Mouse (Mus musculus) left cerebral cortex, adult 8-10 months (tissue): ENCODE results near the gene Nupr1. TPM values are rescaled to one million over a fixed set of nuclear protein-coding genes. Genes with fewer than 3 reads are reported as not detected.

Source experiments
- DNase-seq, 2 experiments: peaks; one replicate each; pipeline ENCODE4 v3.0.0; 2022; ENCODE audit warnings: low spot score in 2 of 2
- microRNA-seq, 2 experiments: library from miRNA; unstranded; fragments of <30 nt; microRNA quantifications; one replicate each; pipeline ENCODE4 v1.2.0; 2022
- total RNA-seq, 4 experiments: library from RNA; stranded (reverse); gene quantifications; 2 replicates each; pipeline ENCODE4 v1.2.4; 2022

Nupr1 gene
- total RNA-seq, 4 experiments from 2014 or later = 15.3 to 22.6 (median 17.7) TPM

- no peak for DNase-seq
These were observed 31.7 kb downstream of the Nupr1 start for GRCm38 (mm10) chr7:126598919-126599318.

DNA sequence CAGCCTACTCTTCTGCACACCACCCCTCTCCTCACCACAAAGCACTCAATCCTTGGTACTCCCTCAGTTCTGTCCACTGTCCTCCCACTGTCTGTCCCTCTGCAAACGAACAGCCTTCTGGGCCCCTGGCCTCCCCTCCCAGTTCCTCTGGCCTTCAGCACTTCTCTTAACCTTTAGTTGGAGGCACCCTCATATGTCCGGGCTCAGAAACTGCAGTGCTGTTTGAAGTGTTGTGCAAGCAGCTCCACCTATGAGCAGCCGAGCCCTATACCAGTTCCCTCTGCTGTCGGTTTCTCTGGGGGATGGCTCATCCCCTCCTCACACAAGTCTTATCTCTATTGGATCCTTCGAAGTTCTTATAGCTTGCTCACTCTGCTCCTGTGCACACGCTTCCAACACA, 34.2 kb downstream of the Nupr1 start:
- no peak for DNase-seq

DNA sequence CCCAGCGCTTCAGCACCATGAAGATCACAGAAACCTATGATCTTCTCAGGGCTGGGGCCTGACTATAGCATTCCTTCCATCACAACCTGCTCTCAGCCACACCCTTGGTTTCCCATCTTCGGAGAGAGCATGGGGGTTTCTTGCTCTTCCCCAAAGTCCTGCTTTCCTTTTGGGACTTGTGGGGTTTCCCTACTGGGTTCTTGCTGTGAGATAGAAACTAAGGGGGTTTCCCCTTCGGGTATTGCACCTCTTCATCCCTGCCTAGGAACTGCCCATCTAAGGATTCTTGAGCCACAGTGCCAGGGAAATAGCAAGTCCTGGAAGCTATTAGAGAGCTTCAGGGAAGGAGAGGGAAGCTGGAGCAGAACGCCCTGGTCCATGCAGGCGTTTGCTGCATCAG, 34.8 kb downstream of the Nupr1 start:
- DNase-seq = no peak

- no peak for DNase-seq
These were observed 35.6 kb downstream of the Nupr1 start, which contains the start of gene Il27 for GRCm38 (mm10) chr7:126594862-126595561. Gene Il27, minus strand, starts transcription at chr7:126594941.

GRCm38 (mm10) chr7:126587779-126588178, 42.9 kb downstream of the Nupr1 start:
- no peak for DNase-seq

DNA sequence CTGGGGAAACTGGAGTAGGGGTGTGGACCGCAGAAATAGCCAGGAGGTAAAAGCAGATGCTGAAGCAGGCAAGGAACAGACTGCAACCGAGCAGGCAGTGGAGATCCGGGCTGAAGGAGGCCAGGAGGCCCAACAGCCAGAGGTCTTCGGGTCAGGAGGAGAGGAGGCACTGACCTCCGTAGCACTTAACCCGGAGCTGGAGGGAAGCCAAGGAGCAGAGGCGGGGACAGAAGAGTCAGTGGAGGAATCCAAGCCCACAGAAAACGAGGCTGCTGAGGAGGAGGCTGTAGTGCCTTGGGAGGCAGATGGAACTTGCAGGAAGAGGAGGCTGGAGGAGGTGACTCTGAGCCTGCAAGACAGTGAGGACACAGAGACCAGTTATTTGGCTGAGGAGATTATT, 43.8 kb downstream of the Nupr1 start:
- no peak for DNase-seq

GRCm38 (mm10) chr7:126585717-126586116, 44.9 kb downstream of the Nupr1 start, which contains the start of gene Cln3:
Gene Cln3, minus strand, starts transcription at chr7:126585817.
- no peak for DNase-seq

- no peak for DNase-seq
These were observed 46.1 kb downstream of the Nupr1 start, which contains the start of gene Apobr for GRCm38 (mm10) chr7:126584506-126584977. Gene Apobr, plus strand, starts transcription at chr7:126584942.

GRCm38 (mm10) chr7:126583761-126584160, 46.9 kb downstream of the Nupr1 start:
- no peak for DNase-seq

- DNase-seq = peak; percentile 72 to 91
These were observed 47.4 kb downstream of the Nupr1 start for GRCm38 (mm10) chr7:126583251-126583709.

- no peak for DNase-seq
These were observed 47.9 kb downstream of the Nupr1 start for GRCm38 (mm10) chr7:126582759-126583158.

DNA sequence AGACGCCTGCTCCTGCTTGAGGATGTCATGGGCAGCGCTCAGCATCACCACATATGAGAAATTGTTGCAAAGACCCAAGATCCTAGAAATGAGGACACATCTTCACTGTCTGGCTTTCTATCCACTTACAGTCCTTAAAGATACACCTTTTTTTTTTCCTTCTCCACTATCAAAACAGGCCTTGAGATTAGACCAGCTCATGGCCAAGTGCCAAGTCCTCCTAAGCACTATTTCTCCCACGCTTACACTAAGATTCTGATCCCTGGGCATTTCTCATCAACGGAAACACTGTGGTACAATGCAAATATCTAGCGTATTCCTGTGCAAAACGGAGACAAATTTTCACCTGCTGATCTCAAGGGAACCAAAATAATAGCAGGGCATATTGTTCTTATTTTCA, 49.0 kb downstream of the Nupr1 start:
- no peak for DNase-seq

DNA sequence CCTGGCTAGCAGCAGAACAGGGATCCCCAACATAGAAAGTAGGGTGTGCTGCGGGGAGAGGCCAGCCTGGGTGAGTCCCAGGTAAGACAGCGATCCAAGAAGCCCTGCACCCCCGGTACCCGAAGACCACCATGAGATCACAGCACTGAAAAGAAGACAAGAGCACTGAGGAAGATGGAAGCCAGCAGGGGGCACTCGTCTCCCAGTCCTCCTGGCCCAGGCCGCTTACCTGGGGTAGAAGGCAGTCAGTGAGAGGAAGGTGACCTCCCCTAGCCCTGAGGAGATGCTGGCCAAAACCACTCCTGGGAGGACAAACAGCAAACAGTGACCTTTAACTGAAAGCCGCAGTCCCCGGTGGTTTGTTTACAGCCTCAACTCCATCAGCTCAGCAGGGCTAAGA, 51.5 kb downstream of the Nupr1 start:
- DNase-seq = no peak

GRCm38 (mm10) chr7:126576946-126577345, 53.7 kb downstream of the Nupr1 start:
- no peak for DNase-seq

Small RNAs within 50 kb of the gene (microRNA-seq; reads per million reads assigned to microRNA genes)
- 3.2 to 5.7 reads per million in 2 experiments for gene Mir7059

Other genes with a start within 250 kb of the Nupr1 start
- gene Nfatc2ip, start 234.1 kb downstream of the Nupr1 start, total RNA-seq = 1 to 10 TPM; 4.4 to 6.4 (median 5.3) TPM
- not detected for gene Cd19, start 216.0 kb downstream of the Nupr1 start, total RNA-seq
- gene Rabep2, start 202.1 kb downstream of the Nupr1 start, total RNA-seq = 10 to 100 TPM; 12.0 to 16.0 (median 13.7) TPM
- gene Atp2a1, start 167.8 kb downstream of the Nupr1 start, total RNA-seq = 1 to 10 TPM in 3 of 4 experiments, under 1 TPM in 1; 0.95 to 9.4 (median 5.3) TPM
- 10 to 100 TPM; 64.2 to 70.0 (median 67.1) TPM for gene Sh2b1, start 155.4 kb downstream of the Nupr1 start, total RNA-seq
- gene Tufm, start 143.5 kb downstream of the Nupr1 start, total RNA-seq = 10 to 100 TPM; 77.6 to 99.8 (median 84.1) TPM
- gene Atxn2l, start 127.4 kb downstream of the Nupr1 start, total RNA-seq = 100 to 1,000 TPM in 3 of 4 experiments, 10 to 100 TPM in 1; 98.1 to 122 (median 112) TPM
- gene Eif3c, start 64.5 kb downstream of the Nupr1 start, total RNA-seq = 100 to 1,000 TPM; 173 to 189 (median 180) TPM
- gene Apobr, start 45.9 kb downstream of the Nupr1 start, total RNA-seq = 1 to 10 TPM in 2 of 4 experiments, under 1 TPM in 2; 0.63 to 1.4 (median 1.0) TPM
- 10 to 100 TPM; 28.5 to 49.0 (median 38.7) TPM for gene Cln3, start 45.0 kb downstream of the Nupr1 start, total RNA-seq
- gene Il27, start 35.9 kb downstream of the Nupr1 start, total RNA-seq = not detected
- 10 to 100 TPM; 28.4 to 39.0 (median 33.6) TPM for gene Sgf29, start 18.4 kb upstream of the Nupr1 start, total RNA-seq
- gene Sult1a1, start 45.6 kb upstream of the Nupr1 start, total RNA-seq = 1 to 10 TPM; 6.3 to 9.0 (median 7.9) TPM
- 10 to 100 TPM; 82.1 to 97.0 (median 90.2) TPM for gene Bola2, start 64.5 kb upstream of the Nupr1 start, total RNA-seq
- 10 to 100 TPM; 17.1 to 23.0 (median 19.6) TPM for gene Slx1b, start 64.9 kb upstream of the Nupr1 start, total RNA-seq
- gene Coro1a, start 76.9 kb upstream of the Nupr1 start, total RNA-seq = 100 to 1,000 TPM; 132 to 162 (median 149) TPM
- 100 to 1,000 TPM; 183 to 207 (median 190) TPM for gene Mapk3, start 128.7 kb upstream of the Nupr1 start, total RNA-seq
- gene Gdpd3, start 135.5 kb upstream of the Nupr1 start, total RNA-seq = 1 to 10 TPM; 1.4 to 3.3 (median 2.3) TPM
- gene Ypel3, start 146.1 kb upstream of the Nupr1 start, total RNA-seq = 100 to 1,000 TPM; 256 to 289 (median 278) TPM
- gene Tbx6, start 150.6 kb upstream of the Nupr1 start, total RNA-seq = under 1 TPM; 0.63 to 1.00 (median 0.84) TPM
- 10 to 100 TPM; 48.2 to 56.0 (median 51.2) TPM for gene Ppp4c, start 161.6 kb upstream of the Nupr1 start, total RNA-seq
- gene Fam57b, start 166.8 kb upstream of the Nupr1 start, total RNA-seq = 10 to 100 TPM; 58.1 to 63.4 (median 59.6) TPM
- gene 4930451I11Rik, start 200.8 kb upstream of the Nupr1 start, total RNA-seq = 1 to 10 TPM in 1 of 4 experiments, not detected in 3; 2.3 TPM
- 10 to 100 TPM; 45.6 to 57.5 (median 53.5) TPM for gene Doc2a, start 216.6 kb upstream of the Nupr1 start, total RNA-seq
- 10 to 100 TPM; 32.6 to 47.7 (median 40.7) TPM for gene Hirip3, start 231.1 kb upstream of the Nupr1 start, total RNA-seq
- gene Ino80e, start 231.5 kb upstream of the Nupr1 start, total RNA-seq = 10 to 100 TPM; 48.0 to 61.8 (median 51.8) TPM